Mouse (Mus musculus): ENCODE measurements around the gene Sycp3.

Gene Sycp3

DNA sequence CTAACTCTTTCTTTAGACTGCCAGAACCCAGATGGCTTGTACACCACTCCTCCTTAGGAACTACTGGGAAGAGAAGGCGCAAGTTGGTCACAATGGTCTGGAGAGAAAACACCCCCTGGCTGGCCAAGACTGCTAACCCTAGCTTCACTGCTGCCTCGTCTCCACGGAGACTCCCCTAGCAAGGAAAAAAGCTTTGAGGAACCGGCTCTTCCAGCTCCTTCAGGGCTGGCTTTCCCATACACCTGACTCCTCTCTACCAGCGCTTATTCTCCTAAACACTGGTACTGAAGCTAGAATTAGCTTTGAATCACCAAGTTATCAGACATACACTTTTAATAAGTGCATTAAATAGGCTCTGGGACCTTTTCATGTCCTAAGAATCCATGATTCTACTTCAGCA is 40.6 kb downstream of the Sycp3 start:
- DNase-seq (ENCODE audit: inconsistent age in 2 of 2, low spot score in 1 of 2), result peak in 1 of 2 experiments; percentile 20

DNA sequence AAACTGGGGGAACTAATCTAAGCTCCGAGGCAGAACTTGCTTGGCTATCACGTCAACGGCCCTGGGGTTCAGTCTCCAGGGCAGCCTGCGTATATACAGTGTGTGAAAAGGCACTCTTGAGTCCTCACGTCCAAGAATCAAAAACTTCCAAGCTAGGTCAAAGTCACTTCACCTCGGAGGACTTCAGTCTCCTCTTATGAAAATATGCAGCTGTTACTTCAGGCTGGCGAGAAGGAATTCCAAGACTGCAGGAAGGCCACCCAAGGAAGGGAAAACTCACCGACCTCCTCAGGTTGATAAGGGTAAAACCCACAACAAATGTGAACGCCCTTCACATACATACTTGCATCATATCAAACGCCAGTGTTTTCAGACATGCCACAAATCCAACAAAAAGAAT is 42.0 kb downstream of the Sycp3 start:
- peak in 1 of 2 experiments; percentile 29 for DNase-seq (ENCODE audit: inconsistent age in 2 of 2, low spot score in 1 of 2)

DNA sequence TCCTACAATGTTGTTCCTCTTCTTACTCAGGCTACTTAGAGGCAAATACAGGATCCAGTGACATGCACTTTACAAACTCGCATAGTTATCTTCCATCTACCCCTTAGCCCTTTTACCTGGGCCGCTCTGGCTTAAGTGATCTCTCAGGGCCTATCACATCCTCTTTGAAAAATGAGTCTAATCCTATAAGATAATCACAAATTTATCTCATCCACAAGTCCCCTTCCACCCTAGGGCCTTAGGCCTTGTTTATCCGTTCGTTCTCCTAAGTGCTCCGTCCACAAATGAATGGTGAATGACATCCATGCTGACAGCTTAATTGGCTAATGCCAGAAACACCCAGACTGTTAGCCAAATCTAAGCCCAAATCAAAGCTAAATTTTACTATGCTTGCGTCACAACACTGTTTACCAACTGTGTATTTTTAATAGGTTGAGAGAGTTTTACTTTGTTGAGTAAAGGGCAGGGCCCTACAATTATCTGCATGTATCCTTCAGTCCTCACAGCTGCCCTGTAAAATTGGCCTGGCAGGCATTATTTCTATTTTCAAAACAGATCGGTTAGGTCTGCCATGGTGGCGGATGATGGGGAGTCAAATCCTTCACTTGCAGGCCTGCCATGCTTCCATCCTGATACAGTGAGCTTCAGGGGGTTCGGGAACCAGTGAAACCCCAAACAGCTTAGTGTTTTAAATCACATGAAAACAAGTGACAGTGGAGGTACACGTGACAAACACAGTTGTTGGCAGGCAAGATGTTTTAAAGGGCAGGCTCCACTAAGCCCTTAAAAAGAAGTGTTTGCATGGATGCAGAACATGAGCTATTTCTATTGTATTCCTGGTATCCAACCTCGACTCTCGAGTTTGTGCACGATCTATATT is 42.8 kb downstream of the Sycp3 start:
- peak; percentile 25 to 75 for DNase-seq (ENCODE audit: inconsistent age in 2 of 2, low spot score in 1 of 2)

DNA sequence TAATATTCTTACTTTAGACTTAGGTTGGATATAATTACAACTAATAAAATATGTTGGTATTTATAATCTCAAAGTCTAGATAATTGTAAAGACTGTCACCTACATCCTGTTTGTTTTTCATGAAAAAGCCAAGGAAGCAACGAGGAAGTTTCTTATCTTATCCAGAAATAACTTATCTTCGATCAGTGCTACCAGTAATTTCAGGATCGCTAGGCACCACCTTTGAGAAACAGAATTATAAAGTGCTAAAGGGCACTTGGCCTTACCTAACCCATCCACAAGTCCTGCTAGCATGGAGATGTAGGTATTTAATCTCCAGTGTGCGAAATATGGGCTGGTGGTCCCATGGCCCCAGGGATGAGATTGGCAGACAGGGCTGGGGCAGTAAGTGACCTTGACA is 43.5 kb downstream of the Sycp3 start:
- no peak for DNase-seq (ENCODE audit: inconsistent age in 2 of 2, low spot score in 1 of 2)

DNA sequence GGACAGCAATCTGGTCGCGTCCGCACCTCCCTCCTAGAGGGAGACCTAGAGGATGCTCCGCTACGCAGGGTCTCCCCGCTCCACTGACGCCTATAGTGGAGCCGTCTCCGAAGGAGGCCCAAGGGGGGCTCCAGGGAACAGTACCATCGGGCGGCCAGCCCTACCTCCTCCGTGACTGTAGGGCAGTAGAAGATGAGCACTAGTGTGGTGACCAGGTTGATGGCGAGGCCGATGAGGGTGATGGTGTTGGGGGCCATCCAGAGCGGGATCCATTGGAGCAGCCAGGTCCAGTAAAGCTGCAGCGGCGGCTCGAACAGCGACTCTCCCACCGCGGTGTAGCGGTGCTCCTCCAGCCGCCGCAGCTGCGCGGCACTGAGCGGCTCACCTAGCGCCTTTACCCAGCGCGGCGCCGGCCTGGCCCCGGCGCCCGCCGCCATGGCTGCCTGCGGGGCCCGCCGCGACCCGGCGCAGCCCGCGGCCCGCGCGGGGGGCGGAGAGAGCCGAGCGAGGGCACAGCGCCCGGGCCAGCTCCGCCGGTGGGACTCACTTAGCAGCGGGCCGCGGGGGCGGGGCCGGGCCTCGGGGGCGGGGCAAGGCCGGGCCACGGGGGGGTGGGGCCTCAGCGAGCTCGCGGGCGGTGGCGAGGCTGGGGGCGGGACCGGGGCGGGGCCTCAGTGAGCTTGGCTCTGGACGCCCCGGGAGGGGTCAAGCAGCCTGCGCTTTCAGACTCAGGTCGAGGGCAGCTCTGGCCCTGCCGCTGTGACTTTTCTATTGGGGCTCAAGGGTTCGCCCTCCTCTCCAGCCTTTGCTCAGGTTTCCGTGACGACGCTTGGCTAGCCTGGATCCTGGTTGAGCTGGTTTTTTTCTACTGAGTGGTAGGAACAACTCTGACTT is 44.3 kb downstream of the Sycp3 start, which contains the start of gene Chpt1:
Gene Chpt1, minus strand, starts transcription at position 653 of the 894 bp plus-strand sequence.
- DNase-seq (ENCODE audit: inconsistent age in 2 of 2, low spot score in 1 of 2), result peak; percentile 90 to 95

DNA sequence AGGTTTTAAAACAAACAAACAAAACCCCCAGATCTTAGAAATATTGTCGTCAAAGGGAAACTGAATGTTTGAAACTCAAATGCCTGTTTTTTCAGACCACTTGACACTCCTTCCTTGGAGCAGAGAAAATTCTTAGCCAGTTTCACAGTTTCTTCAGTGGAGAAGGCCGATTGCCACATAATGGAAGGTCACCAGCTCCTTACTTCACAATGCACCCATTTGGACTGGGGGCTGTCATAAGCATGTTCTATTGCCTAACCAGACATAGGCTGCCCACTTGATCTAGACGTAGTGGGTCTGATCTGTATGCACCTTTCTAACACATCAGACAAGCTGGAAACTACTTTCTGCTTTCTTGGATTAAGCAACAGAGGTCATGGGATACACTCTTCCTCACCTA is 45.1 kb downstream of the Sycp3 start:
- peak in 1 of 2 experiments; percentile 82 for DNase-seq (ENCODE audit: inconsistent age in 2 of 2, low spot score in 1 of 2)

DNA sequence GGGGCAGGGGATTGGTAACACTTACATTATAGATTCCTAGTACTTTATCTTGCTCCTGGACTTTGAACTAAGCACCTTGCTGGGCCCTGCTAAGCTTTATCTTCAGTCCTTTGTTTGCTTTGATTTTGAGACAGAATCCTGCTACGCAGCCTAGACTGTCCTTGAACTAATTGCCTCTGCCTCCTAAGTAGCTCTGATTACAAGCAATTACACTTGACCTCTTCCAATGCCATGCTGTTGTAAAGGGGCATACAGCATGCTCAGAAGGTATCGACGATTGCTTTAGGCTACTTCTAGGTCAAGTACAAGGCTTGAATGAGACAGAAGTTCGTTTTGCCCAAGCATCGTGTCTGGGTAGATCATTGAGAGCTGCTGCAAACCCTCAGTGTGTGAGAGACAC is 45.9 kb downstream of the Sycp3 start:
- DNase-seq (ENCODE audit: inconsistent age in 2 of 2, low spot score in 1 of 2), result peak in 1 of 2 experiments; percentile 72

DNA sequence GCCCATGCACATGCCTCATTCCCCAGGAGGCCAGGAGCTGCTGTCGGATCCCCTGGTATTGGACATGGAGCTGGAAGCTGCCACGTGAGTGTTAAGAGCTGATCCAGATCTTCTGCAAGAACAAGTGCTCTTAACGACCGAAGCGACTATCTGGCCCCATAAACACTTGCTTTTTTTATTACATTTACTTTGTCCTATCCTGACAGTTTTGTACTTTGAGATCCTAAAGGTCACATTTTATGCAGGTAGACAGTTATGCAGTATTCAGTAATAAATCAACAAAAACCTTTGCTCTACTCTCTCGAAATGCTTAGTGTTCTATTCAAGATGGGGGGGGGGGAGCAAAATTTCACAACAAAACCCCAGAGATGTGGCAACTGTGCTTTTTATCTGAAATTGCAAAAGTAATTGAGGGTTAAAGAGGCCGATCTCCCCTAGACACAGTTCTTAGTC is 48.3 kb downstream of the Sycp3 start:
- peak in 1 of 2 experiments; percentile 52 for DNase-seq (ENCODE audit: inconsistent age in 2 of 2, low spot score in 1 of 2)

DNA sequence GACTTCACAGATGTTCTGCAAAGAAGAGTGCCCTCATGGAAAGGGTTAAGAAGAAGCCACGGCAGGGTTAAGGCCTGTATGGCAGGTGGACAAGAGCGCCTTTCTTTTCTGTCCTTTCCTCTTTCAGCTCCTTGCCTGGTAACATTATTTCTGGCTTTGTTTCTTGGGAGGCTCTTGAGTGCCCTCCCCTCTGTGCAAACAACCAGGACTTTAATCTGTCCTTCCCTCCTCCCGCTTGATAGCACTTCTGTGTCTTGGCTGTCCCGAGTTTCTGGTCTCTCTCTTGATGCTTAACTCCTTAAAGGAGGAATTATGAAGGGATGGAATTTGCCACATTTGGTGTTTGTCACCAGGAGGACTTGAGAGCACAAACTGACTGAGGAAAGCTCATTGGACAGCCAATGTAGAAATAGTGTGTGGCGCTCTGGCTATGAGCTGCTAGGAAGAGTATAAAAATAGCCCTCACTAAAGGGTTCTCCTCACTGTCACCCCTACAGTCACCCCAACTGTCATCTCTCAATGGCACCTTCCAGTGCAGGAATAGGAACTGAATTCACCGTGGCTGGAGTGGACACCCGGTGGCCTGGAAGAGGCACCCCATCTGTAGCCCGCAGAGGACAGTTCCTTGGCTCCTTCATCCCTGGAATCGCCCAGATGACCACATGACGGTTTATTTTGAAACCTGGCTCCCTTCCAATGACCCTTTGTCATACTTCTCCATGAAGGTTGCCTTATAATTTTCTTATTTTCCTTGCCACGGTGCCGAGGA is 51.3 kb downstream of the Sycp3 start:
- peak in 1 of 2 experiments; percentile 89 for DNase-seq (ENCODE audit: inconsistent age in 2 of 2, low spot score in 1 of 2)

DNA sequence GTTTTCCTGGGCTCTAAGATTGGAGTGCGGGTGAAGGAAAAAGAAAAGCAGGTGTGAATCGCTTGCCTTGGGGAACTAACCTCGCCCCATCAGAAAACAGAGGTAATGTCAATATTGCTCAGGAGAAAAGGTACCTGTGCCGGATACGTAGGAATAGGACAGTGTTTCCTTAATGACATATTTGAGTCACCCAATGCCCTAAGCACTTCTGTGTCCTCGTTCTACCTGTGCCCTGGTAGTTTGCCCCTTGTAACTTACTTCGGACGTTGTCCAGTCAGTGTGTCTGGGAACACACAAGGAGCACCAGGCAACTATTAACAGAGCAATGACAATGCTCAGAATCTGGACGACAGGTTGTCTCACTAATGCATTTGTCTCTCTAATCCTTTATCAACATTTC is 52.0 kb downstream of the Sycp3 start:
- no peak for DNase-seq (ENCODE audit: inconsistent age in 2 of 2, low spot score in 1 of 2)

DNA sequence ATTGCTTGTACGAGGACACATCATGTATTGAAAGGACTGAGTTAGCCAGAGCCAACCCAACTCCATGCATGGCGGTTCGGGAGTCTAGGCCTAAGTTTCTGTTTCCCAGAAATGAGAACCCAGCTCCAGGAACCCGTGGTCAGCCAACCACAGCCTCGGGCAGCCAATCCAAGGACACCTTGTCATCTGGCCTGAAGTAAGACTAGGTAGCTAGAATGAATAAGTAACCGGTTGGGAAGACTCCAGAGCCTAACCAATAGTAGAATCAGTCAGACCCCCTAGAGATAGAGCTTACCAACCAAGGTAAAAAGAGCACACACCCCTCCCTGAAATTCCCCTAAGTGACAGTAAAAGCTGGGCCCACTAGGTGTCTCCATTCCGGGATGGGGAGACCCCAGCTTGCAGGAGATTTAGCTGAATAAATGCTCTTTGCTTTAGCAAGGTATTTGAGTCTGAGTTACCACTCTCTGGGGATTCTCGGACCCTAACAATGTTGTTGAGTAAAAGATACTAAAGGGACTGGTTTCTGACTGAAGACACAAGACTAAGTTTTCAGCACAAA is 54.3 kb downstream of the Sycp3 start:
- DNase-seq (ENCODE audit: inconsistent age in 2 of 2, low spot score in 1 of 2), result peak in 1 of 2 experiments; percentile 68

DNA sequence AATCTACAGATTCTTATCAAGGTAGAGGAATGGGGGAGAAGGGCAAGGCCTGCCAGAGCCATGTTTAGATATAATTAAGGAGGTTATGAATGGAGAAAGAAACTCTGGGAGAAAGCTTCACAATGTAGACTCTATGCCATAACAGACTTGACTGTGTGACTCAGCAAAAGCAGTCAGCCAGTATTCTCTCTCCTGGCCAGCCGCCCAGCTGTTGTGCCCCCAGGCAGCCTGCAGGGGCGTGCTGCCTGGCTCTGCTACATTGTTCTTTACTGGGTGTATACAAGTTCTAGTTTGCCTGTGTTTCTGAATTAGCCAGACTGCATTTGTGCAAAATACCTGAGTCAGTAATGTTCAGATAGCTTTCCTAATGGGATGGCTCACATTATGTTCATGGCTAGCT is 55.1 kb downstream of the Sycp3 start:
- DNase-seq (ENCODE audit: inconsistent age in 2 of 2, low spot score in 1 of 2), result peak; percentile 77 to 92

DNA sequence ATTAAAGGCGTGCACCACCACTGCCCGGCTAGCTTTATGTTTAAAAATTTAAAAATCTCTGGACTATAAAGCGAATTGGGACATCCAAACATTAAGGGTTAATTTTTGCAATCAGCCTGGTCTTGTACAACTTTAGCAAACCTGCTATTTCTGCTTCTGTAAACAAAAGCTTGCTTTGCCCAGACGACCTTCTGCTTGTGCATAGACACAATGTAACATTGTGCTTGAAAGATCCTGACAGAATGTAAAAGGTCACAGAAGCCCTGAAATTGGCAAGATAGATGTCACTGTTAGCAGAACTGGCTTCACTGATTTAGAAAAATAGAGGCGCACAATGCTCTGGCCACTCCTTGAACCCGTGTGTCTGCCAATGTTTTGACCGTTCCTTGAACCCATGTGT is 55.7 kb downstream of the Sycp3 start:
- peak in 1 of 2 experiments; percentile 66 for DNase-seq (ENCODE audit: inconsistent age in 2 of 2, low spot score in 1 of 2)

DNA sequence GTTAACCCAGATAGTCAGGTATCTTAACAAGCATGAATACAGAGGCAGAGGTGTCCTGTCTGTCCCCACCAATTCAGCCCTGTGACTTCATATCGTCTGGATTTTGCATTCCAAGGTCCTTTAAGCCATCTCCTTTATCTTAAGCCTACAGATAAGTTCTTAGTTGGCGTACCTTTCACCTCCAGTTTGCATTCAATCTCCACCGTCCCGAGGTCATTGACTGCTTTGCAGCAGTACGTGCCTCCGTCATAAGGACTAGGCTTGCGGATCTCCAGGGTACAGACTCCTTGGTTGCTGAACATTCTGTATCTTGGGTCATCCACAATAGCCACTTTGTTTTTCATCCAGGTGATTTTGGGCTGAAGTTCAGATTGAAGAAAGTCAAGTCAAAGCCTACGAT is 63.4 kb downstream of the Sycp3 start:
- DNase-seq (ENCODE audit: inconsistent age in 2 of 2, low spot score in 1 of 2), result no peak

Data from adrenal gland, adult (tissue).